Mouse (Mus musculus) midbrain, embryonic 11.5 days (tissue): ENCODE measurements at regions not wholly inside any gene's neighbourhood (a gene's known extent, or its start where the extent isn't known, plus 50 kb on each side); places are given as distances from the start of the nearest gene placed in this dataset.

Experiments
- ATAC-seq: fragments of 200-750 bp; cut with Nextera tagmentation; 2 replicates; pipeline ENCODE4 v1.8.0; 2017; ENCODE audit warnings: moderate TSS enrichment, moderate library complexity; ENCODE audit not compliant: low FRiP score
- DNase-seq: peaks from one replicate; pipeline ENCODE4 v3.0.0; 2015; ENCODE audit warnings: low spot score; ENCODE audit errors: missing footprints
- H3K27ac ChIP-seq: fragments of 300-500 bp; sonication (generic); 2 replicates; pipeline ENCODE4 v1.5.1; 2014; ENCODE audit warnings: low read depth, low read length
- H3K27me3 ChIP-seq: fragments of 300-500 bp; sonication (generic); 2 replicates; pipeline ENCODE4 v1.6.1; 2014; ENCODE audit warnings: mild to moderate bottlenecking, low read length, moderate library complexity, mixed read lengths; ENCODE audit not compliant: control insufficient read depth, insufficient read depth
- H3K36me3 ChIP-seq: fragments of 300-500 bp; sonication (generic); 2 replicates; pipeline ENCODE4 v1.6.1; 2014; ENCODE audit warnings: mild to moderate bottlenecking, low read length, moderate library complexity, mixed read lengths; ENCODE audit not compliant: control insufficient read depth, insufficient read depth
- H3K4me1 ChIP-seq: fragments of 300-500 bp; sonication (generic); 2 replicates; pipeline ENCODE4 v1.6.1; 2014; ENCODE audit warnings: low read length; ENCODE audit not compliant: control insufficient read depth, insufficient read depth
- H3K4me2 ChIP-seq: fragments of 300-500 bp; sonication (generic); 2 replicates; pipeline ENCODE4 v1.6.1; 2014; ENCODE audit warnings: mild to moderate bottlenecking, moderate library complexity
- H3K4me3 ChIP-seq: fragments of 300-500 bp; sonication (generic); 2 replicates; pipeline ENCODE4 v1.5.1; 2014; ENCODE audit warnings: low read depth, low read length
- H3K9ac ChIP-seq: fragments of 300-500 bp; sonication (generic); 2 replicates; pipeline ENCODE4 v1.6.1; 2014; ENCODE audit warnings: low read length
- H3K9me3 ChIP-seq: fragments of 300-500 bp; sonication (generic); 2 replicates; pipeline ENCODE4 v1.6.1; 2016; ENCODE audit warnings: low read length; ENCODE audit not compliant: control insufficient read depth
- WGBS: fragments of 180-500 bp; shearing (Covaris S2); extraction: QIAGEN DNeasy Blood & Tissue Kit; methylation state at CpG from one replicate; pipeline ENCODE4 v1.1.7; 2014; 5-methylcytosine and 5-hydroxymethylcytosine counted together

- no peak overlapping the region for H3K4me2 ChIP-seq
- no peaks in the 10 kb centered on the region for H3K36me3 ChIP-seq
- no peaks in the 10 kb centered on the region for H3K27me3 ChIP-seq
- WGBS = 21% methylated on average over 1 of the region's 1 CpGs
- H3K9ac ChIP-seq = no peak overlapping the region
- H3K4me3 ChIP-seq = no peak overlapping the region
- peak; percentile 57 for ATAC-seq
- no peaks in the 10 kb centered on the region for H3K4me1 ChIP-seq
- H3K27ac ChIP-seq = no peak overlapping the region
- H3K9me3 ChIP-seq = no peaks in the 10 kb centered on the region
- DNase-seq = peak; percentile 85
Observed at GRCm38 (mm10) chr16:66086499-66086898, 271.4 kb downstream of the Vgll3 start.

- Histone ChIP-seq H3K4me1 (no peaks in the 10 kb centered on the region; the same call in 1 of the 2 replicates), H3K9me3 (no peaks in the 10 kb centered on the region), H3K9ac (no peak overlapping the region), H3K4me3 (no peak overlapping the region), H3K4me2 (no peak overlapping the region), H3K27ac (no peak overlapping the region), H3K36me3 (no peaks in the 10 kb centered on the region), H3K27me3 (no peaks in the 10 kb centered on the region)
- DNase-seq = peak; percentile 84
- 20% methylated on average over 4 of the region's 4 CpGs for WGBS
- peak; percentile 57; the same call in 1 of the 2 replicates for ATAC-seq
Observed at GRCm38 (mm10) chr16:66092766-66093165, 277.7 kb downstream of the Vgll3 start.

GRCm38 (mm10) chr16:66095682-66096081 lies 280.6 kb downstream of the Vgll3 start:
- Histone ChIP-seq H3K4me2 (no peak overlapping the region), H3K4me1 (no peaks in the 10 kb centered on the region; the same call in 1 of the 2 replicates), H3K9ac (no peak overlapping the region), H3K36me3 (no peaks in the 10 kb centered on the region), H3K9me3 (no peaks in the 10 kb centered on the region), H3K27ac (no peak overlapping the region), H3K27me3 (no peaks in the 10 kb centered on the region), H3K4me3 (no peak overlapping the region)
- no peak for DNase-seq
- WGBS = 76% methylated on average over 7 of the region's 7 CpGs
- ATAC-seq = no peak

GRCm38 (mm10) chr16:66117930-66118329 lies 302.9 kb downstream of the Vgll3 start:
- DNase-seq = no peak
- 93% methylated on average over 3 of the region's 3 CpGs for WGBS

GRCm38 (mm10) chr16:66137755-66138154 lies 322.7 kb downstream of the Vgll3 start:
- no peak overlapping the region for H3K4me3 ChIP-seq
- no peak overlapping the region for H3K4me2 ChIP-seq
- H3K27ac ChIP-seq = no peak overlapping the region
- H3K27me3 ChIP-seq = no peaks in the 10 kb centered on the region
- no peak for DNase-seq
- no peak for ATAC-seq
- no peaks in the 10 kb centered on the region for H3K36me3 ChIP-seq
- no peaks in the 10 kb centered on the region for H3K9me3 ChIP-seq
- 76% methylated on average over 3 of the region's 3 CpGs for WGBS
- no peak overlapping the region for H3K9ac ChIP-seq
- H3K4me1 ChIP-seq = no peaks in the 10 kb centered on the region

More at GRCm38 (mm10) chr16:66117930-66118329, 302.9 kb downstream of the Vgll3 start:
- no peak for ATAC-seq
- H3K27me3 ChIP-seq = no peaks in the 10 kb centered on the region
- H3K9me3 ChIP-seq = no peaks in the 10 kb centered on the region
- H3K4me1 ChIP-seq = no peaks in the 10 kb centered on the region
- H3K4me2 ChIP-seq = no peak overlapping the region
- no peak overlapping the region for H3K9ac ChIP-seq
- H3K4me3 ChIP-seq = no peak overlapping the region
- H3K27ac ChIP-seq = no peak overlapping the region
- H3K36me3 ChIP-seq = no peaks in the 10 kb centered on the region

- Histone ChIP-seq H3K9ac (no peak overlapping the region), H3K36me3 (no peaks in the 10 kb centered on the region), H3K4me2 (no peak overlapping the region), H3K27me3 (no peaks in the 10 kb centered on the region), H3K4me3 (no peak overlapping the region), H3K27ac (no peak overlapping the region), H3K9me3 (no peaks in the 10 kb centered on the region), H3K4me1 (no peaks in the 10 kb centered on the region)
- DNase-seq (no peak), ATAC-seq (no peak)
Observed at GRCm38 (mm10) chr16:66144765-66145164, 329.7 kb downstream of the Vgll3 start.

- H3K36me3 ChIP-seq = no peaks in the 10 kb centered on the region
- no peak overlapping the region for H3K4me2 ChIP-seq
- DNase-seq = no peak
- no peaks in the 10 kb centered on the region for H3K27me3 ChIP-seq
- H3K4me3 ChIP-seq = no peak overlapping the region
- no peaks in the 10 kb centered on the region for H3K4me1 ChIP-seq
- no peak overlapping the region for H3K9ac ChIP-seq
- no peaks in the 10 kb centered on the region for H3K9me3 ChIP-seq
- no peak for ATAC-seq
- H3K27ac ChIP-seq = no peak overlapping the region
- WGBS = 76% methylated on average over 1 of the region's 1 CpGs
Observed at GRCm38 (mm10) chr16:66145280-66145679, 330.2 kb downstream of the Vgll3 start.

GRCm38 (mm10) chr16:66168289-66168688 lies 353.2 kb downstream of the Vgll3 start:
- DNase-seq (no peak), ATAC-seq (no peak)
- Histone ChIP-seq H3K4me2 (no peak overlapping the region), H3K27ac (no peak overlapping the region), H3K9me3 (no peaks in the 10 kb centered on the region), H3K27me3 (no peaks in the 10 kb centered on the region), H3K4me1 (no peaks in the 10 kb centered on the region), H3K36me3 (no peaks in the 10 kb centered on the region), H3K9ac (no peak overlapping the region), H3K4me3 (no peak overlapping the region)
- 87% methylated on average over 2 of the region's 2 CpGs for WGBS

GRCm38 (mm10) chr16:66190801-66191200 lies 375.7 kb downstream of the Vgll3 start:
- ATAC-seq = 0 out of 2 replicates have a peak, but pooled peaks have one; percentile 19
- Histone ChIP-seq H3K4me1 (no peaks in the 10 kb centered on the region), H3K27ac (no peak overlapping the region), H3K4me2 (no peak overlapping the region), H3K4me3 (no peak overlapping the region), H3K9me3 (no peaks in the 10 kb centered on the region), H3K36me3 (no peaks in the 10 kb centered on the region), H3K27me3 (no peaks in the 10 kb centered on the region), H3K9ac (no peak overlapping the region)
- DNase-seq = no peak
- WGBS = 39% methylated on average over 2 of the region's 2 CpGs

- no peak overlapping the region for H3K4me2 ChIP-seq
- DNase-seq (peak; percentile 53), ATAC-seq (no peak)
- no peak overlapping the region for H3K27ac ChIP-seq
- H3K27me3 ChIP-seq = no peaks in the 10 kb centered on the region
- H3K36me3 ChIP-seq = no peaks in the 10 kb centered on the region
- no peak overlapping the region for H3K4me3 ChIP-seq
- no peak overlapping the region for H3K9ac ChIP-seq
- WGBS = 86% methylated on average over 7 of the region's 7 CpGs
- H3K9me3 ChIP-seq = no peaks in the 10 kb centered on the region
- H3K4me1 ChIP-seq = no peaks in the 10 kb centered on the region
Observed at GRCm38 (mm10) chr16:66201406-66201805, 386.3 kb downstream of the Vgll3 start.
